Mouse (Mus musculus): ENCODE data around the gene Gab1.

Gene Gab1

DNA sequence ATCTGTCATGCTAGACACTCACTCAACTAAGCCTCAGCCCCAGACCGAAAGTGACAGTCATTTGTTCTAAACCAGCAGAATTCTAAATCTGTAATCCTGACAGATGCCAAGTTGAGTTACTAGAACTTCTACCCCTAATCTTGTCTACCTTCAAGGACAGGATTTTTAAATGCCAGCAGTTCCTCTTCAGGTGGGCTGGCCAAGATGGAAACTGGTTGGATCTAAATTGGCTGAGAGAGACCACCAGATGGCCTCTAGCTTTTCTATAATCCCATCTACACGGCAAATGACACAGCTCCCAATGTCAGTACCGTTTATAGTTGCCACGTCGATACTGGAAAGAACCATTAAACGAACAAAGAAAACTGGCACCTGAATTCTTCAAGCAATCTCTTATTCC lies 8.9 kb downstream of the Gab1 start:
- no peak for DNase-seq

DNA sequence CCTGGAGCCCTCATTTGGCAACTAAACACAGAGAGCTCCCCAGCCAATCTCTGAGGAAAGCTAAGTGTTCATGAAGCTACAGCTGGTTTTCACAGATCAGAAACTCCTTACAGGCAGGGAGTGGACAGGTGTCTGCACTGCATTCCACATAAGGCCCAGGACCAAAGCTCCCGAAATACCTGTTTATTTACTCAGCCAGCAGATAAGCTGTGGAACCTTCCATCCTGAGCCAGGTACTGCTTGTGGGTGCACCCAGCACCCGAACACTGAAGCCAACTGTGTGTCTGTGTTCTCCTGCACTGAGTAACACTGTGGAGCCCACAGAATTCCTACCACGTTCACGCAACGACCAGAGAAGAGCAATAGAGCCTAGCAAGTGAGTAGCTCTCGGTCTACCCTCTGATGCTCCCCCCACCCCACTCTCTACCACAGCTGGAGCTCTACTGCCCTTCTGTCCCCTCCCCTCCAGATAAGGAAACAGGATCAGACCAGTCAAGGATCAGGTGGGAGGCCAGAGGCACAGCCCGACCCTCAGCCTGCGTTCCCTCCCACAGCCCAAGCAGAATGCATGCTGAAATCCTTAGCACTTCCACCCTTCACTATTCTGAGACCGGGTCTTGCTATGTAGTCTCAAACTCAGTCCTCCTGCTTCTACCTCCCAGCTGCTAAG lies 9.6 kb downstream of the Gab1 start:
- no peak for DNase-seq

DNA sequence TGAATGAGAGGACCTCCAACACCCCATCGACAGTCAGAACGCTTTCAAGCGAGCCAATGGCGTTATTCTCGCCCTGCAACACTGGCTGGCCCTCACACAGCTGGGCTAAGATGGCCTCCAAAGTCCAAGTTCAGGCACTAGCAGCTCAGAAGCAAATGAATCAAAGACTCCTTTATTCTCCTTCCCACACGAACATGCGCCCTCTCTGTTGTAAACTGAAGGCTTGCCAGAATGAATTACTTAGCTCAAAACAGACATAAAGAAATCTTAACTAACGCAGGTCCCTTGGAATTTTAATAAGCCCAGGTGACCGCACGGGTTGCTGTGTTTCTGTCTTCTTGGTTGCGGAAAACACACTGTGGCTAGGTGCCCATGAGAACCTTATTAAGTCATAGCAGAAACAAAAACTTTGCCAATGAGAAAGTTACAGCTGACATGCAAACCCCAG lies 10.4 kb downstream of the Gab1 start:
- DNase-seq: peak; percentile 41

DNA sequence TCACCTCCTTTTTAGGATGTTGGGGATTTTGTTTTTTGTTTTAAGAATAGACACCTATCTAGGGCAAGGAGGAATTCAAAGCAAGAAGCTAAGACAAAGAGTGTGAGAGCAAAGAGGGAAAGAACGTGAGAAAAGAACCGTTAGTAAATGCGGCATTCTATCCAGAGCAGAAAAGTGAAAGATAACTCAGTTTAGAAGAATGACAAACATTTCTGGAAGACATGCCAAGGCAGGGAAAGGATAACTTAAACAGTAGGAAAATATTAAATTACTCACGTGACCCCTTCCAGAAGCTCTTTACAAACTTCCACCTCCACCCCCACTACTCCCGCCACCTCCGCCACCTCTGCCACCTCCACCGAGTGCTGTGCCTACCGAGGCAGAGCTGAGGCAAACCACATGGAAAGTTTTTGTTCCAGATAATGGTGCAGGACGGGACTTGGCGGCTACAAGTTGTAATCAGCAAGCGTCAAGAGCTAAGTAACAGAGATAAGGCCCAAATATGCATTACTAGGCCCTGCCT lies 11.5 kb downstream of the Gab1 start:
- no peak for DNase-seq

DNA sequence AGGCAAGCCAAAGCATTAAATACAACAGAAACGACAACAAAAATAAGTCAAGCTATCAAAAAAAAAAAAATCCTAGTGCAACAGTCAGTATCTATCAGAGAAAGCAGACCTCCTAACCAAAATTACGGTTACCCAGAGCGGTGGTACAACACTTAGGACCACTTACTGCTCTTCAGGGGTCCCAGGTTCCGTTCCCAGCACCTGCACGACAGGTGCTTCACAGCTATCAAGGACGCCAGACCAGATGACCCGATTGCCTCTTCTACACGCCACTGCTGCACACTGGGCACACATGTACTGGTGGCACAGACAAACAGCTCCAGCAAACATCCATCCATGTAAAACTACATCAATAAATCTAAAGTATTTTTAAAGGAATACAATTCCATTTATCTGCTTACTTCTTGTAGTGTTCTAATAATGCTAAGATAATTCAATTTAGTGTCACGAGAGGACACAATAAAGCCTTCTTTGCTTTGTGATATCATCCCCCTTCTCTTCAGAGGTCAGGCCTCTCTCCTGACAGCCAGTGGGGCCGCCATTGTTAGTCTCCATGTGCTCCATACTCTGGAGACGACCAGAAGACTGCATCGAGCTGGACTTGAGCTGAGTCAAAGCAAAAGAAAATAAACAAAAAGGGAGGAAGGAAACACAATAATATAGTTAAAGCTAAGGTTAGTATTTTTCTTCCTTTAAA lies 12.2 kb downstream of the Gab1 start:
- no peak for DNase-seq

DNA sequence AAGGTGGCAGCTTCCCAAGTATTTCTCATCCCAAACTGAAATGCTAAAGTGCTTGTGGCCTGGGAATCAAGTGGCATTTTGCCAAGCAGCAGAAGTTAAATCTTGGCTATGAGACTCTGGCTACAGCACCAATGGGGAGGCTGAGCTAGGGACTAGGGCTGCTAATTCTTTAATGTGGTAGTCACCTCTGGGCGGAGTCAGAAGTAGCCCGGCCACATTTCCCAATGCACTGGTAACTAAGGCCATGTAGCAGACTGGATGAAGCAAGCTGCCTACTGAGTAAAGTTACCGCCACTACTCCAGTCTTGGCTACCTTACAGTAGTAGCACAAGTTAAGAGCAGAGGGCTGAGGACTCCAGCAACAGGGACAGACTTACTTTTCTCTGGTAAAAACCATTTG lies 12.7 kb downstream of the Gab1 start:
- DNase-seq: no peak

DNA sequence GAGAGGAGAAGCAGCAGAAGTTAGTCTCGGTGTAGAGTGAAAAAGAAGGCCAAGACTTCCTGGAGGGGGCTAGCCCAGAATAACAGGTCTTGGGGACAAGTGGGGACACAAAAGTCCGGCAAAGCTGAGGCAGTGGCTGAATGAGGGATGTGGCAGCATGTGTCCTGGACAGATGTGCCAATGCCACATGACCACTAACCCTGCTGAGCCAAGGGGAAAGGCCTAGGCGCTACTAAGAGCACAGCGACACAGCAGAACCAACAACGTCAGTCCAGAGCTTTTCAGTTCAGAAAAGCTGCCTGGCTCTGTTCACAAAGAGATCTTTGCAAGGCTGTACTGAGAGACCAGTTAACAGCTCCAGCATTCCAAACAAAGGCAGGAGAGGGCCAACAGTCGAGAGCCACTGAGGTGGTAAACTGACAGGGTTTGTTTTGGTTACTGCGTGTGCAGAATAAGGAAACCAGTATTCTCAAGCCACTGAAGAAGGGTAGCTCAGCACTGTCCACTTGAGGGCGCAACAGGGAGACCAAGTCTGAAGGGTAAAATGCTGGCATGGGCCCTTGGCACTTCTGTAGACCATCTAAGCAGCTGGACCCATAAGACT lies 15.0 kb downstream of the Gab1 start:
- peak; percentile 48 for DNase-seq

DNA sequence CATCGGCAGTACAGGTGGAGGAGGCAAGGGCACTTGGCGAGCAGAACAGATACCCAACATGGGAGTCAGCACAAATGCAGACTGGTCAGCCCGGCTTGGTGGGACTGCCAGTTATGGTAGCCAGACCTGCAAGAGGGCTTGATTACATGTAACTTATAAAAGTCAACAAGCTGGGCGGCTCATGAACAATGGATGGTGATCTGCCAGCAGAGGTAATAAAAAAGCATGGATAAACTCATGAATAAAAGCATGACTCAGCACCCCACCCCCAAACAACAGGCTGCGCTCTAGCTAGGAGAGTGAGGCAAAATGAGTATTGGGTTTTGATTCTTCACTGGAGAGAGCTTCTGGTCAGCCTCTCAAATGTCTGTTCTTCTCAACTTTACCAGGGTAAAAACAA lies 16.9 kb downstream of the Gab1 start:
- DNase-seq: no peak

DNA sequence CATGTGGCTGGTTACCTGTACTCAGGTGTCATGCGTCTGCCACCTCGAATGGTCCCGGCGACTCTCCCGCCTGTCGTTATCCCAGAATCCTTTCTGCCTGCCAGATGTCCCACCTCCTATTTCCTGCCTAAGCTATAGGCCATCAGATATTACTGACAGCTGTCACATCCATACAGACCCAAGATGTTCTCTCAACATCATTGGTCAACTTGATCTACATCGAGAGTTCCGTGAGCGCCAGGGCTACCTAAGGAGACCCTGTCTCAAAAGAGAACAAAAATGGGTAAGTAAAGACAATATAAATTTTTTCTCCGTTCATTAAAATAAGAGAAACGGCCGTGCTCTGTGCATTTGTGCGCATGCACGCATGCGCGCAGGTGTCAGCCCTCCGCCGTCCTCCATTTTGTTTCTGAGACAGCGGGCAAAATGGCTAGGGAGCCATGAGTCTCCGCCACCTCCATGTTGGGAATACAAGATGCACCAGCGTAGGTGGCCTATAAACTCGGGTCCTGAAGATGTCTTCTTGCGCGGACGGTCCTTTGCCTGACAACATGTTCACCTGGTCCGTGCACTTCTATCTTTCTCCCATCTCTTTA lies 21.0 kb downstream of the Gab1 start:
- DNase-seq: no peak

DNA sequence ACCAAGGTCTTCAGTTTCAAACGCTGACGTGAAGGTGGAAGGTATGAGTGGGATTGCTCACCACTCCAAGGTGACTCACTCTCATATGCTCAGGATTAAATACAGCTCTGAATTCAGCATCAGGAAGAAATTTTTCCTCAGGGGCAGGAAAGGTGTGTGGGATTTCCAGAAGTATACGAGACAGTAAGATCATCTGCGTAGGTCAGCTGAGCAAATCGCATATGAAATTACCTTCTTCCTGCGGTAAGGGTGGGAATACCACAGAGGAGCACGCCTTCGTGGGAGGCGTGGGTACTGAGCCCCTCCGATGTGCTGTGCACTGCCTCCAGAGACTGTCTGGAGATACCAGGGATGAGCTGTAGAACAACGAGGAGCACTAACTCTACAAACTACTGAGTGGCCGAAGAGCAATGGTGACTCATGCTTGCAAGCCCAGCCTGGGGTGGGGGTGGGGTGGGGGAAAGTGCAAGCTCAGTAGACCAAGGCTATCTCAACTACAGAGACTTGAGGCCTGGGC lies 22.4 kb downstream of the Gab1 start:
- peak; percentile 37 for DNase-seq

DNA sequence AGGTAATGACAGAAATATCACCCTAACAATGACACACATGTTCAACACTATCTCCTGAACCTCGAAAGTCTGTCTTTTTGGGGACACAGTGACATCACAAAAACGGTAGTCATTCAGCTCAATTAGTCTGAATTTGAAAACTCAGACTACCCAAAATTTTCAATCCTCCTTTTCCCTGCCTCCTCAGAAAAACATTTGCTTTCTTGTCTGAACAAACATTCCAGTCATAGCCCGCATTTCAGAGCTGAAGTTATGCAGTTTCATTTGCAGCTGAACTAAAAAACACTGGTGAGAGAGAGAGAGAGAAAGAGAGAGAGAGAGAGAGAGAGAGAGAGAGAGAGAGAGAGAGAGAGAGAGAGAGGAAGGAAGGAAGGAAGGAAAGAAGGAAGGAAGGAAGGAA lies 23.2 kb downstream of the Gab1 start:
- no peak for DNase-seq

DNA sequence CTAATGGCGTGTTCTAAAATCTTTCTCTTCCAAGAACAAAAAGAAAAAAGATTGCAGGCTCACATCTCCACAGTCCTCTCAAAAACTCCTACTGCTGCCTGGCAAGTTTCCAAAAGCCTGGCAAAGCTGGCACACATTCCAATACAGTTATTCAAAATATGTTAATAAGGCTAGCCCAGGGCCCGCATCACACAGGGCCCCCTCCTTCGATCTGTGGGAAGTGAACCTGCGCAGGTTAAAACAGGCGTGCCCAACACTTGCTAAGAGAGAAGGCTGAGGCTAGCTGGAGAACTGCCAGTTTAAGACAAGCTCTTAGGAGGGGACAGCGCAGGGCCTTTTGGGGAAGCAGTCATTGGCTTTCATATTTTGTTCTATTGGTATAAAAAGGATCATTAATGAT lies 23.7 kb downstream of the Gab1 start:
- DNase-seq: peak; percentile 59

DNA sequence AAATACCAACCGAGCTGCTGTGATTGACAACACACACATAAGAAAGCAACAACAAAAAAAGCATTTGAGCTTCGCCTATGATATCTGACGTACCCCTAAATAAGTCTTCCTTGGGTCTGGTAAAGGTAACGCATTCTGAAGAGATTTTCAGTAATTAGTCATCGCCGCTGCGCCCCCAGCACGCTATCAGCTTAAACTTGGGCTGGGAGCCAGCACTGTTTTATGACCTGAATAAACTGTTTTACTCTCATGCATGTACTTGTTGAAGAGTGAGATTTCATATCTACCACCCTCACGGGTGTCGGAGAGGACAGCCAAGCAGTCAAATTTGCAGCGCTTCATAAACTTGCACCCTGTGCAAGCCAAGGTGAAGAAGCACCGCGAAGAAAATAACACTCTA lies 26.7 kb downstream of the Gab1 start:
- no peak for DNase-seq

DNA sequence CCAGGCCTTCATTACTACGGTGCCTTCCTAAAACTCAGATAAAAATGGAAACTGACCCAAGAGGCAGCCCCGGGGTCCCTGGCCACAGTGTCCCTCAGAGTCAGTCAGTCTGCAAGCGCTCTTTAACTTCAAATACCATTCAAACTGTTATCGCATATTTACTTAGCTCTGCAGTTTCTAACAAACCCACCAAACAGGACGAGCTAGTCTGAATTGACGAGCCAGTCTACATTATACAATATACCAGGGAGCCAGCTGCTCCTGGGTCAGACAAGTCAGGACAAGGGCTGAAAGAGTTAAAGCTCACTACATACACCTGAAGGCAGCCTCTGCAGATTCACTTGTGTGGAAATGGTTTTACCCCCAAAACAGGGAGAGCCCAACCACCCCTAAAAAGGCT lies 27.1 kb downstream of the Gab1 start:
- DNase-seq: no peak

DNA sequence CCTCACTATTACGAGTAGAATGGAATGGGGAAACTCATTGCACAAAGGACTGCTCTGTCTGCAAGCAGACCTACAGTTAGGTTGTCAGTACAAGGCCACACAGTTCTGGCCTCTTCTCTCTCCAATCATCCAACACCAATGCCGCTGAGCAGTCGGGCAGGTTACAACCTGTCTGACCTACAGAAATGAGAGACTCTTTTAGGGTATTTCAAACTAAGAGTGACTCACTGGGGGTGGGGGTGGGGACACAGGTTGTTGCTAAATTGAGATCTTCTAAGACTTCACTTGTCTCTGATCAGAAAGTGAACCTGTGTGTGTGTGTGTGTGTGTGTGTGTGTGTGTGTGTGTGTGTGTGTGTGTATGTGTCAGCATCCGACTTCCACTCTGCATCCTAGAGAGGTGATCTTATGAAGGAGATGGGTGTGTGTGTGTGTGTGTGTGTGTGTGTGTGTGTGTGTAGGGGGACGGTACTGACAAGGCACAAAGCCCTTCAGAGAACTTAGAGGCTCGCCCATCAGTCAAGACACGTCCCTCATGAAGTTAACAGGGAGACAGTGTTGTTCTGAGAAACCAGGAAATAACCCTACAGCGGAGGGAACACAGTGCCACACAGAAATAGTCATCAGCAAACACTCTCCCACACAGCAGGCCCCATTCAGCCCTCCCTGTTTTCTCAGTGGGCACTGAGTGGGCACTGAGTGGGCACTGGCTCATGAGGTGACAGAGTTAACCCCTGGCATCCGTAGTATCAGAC lies 27.7 kb downstream of the Gab1 start:
- no peak for DNase-seq

DNA sequence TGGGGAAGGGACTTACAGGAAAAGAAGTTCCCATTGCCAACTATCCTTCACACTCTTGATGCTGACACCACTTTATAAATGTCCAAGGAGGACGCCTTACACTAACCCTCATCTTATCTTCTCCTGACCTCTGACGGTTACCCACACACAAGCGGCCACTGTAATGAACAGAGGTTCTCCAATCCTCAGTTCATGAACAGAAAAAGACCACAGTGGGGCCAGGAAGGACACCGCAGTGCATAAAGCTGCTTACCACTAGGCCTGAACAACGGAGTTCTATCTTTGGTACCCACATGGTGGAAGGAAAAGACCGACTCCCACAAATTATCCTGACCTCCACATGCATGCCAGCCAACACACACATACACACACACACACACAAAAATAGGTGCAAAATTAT lies 28.7 kb downstream of the Gab1 start:
- no peak for DNase-seq

DNA sequence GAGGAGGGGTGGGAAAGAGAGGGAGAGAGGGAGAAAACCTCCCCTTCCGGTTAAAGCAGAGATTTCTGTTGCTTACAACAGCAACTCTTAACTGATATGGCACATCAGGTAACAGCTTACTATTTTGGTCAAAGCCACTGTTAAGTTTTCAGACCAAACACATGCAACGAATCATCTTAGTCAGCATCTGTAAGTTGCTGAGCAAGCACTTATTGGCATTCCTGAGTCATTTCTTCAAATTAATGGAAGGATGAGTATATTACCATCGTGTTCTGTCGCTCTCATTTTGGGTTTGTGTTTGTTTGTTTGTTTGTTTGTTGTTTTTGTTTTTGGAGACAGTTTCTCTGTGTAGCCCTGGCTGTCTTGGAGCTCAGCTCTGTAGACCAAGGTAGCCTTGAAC lies 30.3 kb downstream of the Gab1 start:
- no peak for DNase-seq

DNA sequence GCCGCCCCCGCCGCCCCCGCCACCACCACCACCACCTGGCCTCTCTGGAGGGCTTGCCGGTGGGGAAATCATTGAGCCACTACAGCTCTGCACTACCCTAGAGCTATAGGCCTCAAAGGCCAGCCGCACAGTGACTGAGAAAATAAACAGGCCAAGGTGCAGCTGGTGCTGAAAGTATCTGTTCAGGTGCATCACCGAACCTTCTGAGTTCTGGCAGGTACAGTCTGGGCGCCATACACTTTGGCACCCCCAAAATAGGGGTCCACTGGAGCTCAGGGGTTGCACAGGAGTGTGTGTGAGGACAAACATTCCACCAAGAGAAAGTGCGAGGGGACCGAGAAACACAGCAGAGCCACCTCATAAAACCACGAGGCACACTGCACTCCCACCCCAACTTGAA lies 31.7 kb downstream of the Gab1 start:
- DNase-seq: no peak

DNA sequence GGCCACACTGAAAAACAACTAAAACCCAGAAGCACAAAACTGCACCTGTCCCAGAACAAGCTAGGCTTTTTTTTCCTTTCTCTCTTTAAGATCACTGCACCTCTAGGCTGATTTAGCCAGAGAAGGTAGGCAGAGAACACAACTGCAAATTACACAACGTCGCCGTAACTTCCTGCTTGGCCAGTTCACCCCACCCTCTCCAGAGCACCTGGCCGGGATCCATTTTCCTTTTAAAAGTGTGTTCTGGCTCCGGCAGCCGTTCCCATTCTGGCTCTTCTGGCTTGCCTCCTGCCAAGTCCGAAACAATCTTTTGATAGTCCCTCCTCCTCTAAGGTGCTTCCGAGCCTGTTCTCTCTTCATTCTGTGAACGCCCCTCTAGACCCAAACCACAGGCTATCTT lies 32.4 kb downstream of the Gab1 start:
- DNase-seq: no peak

DNA sequence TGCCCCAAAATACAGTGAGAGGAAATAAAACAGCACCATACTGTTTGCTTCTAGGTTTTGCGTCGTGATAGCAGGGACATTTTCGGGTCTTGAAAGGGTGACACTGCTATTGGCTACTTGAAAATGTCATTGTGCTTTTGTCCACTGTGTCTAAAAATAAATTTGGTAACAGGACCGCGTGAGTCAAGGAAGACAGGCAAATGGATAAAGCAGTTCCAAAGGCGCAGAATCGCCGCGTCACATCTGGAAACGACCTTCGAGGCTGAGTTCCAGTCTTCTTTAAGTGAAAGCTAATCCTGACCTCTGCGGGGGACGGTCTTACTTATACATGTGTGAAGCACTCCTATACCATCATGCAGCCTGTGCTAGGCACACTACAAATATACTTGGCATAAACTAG lies 35.0 kb downstream of the Gab1 start:
- DNase-seq: no peak

DNA sequence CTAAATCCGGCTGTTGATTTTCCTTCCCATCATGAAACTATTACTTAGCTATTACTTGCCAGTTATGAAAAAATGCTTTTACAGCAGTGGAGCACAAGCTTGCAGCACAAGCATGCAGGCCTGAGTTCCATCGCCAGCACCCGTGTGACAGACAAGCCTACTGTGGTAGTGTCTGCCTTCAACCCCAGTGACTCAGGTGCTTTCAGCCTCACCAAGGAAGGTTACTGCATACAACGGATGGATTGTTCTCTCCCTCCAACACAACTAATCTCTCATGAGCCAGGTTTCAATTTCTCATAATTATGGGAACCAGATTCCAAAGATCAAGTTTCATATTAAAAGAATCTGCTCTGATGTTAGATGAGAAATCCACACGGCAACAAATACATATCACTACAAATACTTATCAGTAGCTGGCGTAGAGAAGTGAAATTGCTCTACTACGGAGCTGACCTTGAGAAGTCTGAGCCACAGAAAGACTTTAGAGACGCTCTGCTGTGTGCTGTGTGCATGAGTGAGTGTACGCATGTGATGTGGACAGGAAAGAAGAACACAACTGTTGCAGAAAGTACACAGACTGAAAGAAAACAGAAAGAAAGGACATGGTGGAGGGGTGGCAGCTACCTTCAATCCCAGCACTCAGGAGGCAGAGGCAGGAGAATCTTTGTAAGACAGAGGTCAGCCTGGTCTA lies 36.4 kb downstream of the Gab1 start:
- no peak for DNase-seq

DNA sequence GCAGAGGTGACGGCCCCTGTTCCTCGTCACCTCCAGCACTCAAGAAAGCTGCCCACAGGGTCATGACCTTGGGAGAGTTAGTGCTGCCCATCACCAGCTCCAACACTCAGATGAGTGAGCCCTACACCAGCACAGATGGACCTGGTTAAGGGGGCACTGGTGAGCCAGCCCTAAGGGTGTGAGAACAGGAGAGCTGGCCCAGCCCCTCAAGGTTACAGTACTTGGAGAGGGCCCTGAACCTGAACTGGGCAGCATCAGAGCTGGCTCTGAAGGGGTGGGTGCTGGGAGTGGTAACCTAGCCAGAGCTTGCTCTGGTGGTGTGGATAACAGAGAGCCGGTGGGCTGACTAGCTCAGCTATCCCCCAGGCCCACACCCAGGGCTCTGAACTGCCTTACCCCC lies 37.8 kb downstream of the Gab1 start:
- DNase-seq: no peak
